Mouse (Mus musculus) lung, embryonic 14.5 days (tissue): ENCODE data around the gene Cyp2u1. TPM values are rescaled to one million over a fixed set of nuclear protein-coding genes. Genes with fewer than 3 reads are reported as not detected.

ENCODE experiments used
- ATAC-seq: fragments of 200-750 bp; cut with Nextera tagmentation; 2 replicates; pipeline ENCODE4 v1.8.0; 2017; ENCODE audit warnings: mild to moderate bottlenecking, moderate TSS enrichment, moderate library complexity; ENCODE audit not compliant: insufficient read depth
- DNase-seq: peaks from one replicate; pipeline ENCODE4 v3.0.0-alpha.2; 2015
- H3K27ac ChIP-seq: fragments of 300-500 bp; sonication (generic); 2 replicates; pipeline ENCODE4 v1.5.1; 2014; ENCODE audit warnings: low read depth, mild to moderate bottlenecking, moderate library complexity
- H3K27me3 ChIP-seq: fragments of 300-500 bp; sonication (generic); 2 replicates; pipeline ENCODE4 v1.6.1; 2014; ENCODE audit warnings: low read length, control low read depth; ENCODE audit not compliant: insufficient read depth
- H3K36me3 ChIP-seq: fragments of 300-500 bp; sonication (generic); 2 replicates; pipeline ENCODE4 v1.6.1; 2014; ENCODE audit warnings: control low read depth; ENCODE audit not compliant: insufficient read depth
- H3K4me1 ChIP-seq: fragments of 300-500 bp; sonication (generic); 2 replicates; pipeline ENCODE4 v1.6.1; 2014; ENCODE audit warnings: antibody characterized with exemption, control low read depth; ENCODE audit not compliant: insufficient read depth
- H3K4me2 ChIP-seq: fragments of 300-500 bp; sonication (generic); 2 replicates; pipeline ENCODE4 v1.6.1; 2014; ENCODE audit warnings: mild to moderate bottlenecking
- H3K4me3 ChIP-seq: fragments of 300-500 bp; sonication (generic); 2 replicates; pipeline ENCODE4 v1.5.1; 2014; ENCODE audit warnings: low read depth, low read length
- H3K9ac ChIP-seq: fragments of 300-500 bp; sonication (generic); 2 replicates; pipeline ENCODE4 v1.6.1; 2014
- H3K9me3 ChIP-seq: fragments of 300-500 bp; sonication (generic); 2 replicates; pipeline ENCODE4 v1.6.1; 2016; ENCODE audit warnings: low read depth, low read length, control low read depth
- CTCF ChIP-seq: IDR thresholded peaks from 2 replicates; pipeline ENCODE4 v1.5.1; 2016; ENCODE audit warnings: antibody characterized with exemption, low read depth
- WGBS: fragments of 180-500 bp; shearing (Covaris S2); extraction: QIAGEN DNeasy Blood & Tissue Kit; methylation state at CpG from one replicate; pipeline ENCODE4 v1.1.7; 2014; 5-methylcytosine and 5-hydroxymethylcytosine counted together
- polyA plus RNA-seq: library from polyadenylated mRNA; unstranded; fragments of >200 nt; fragmentation: Nextera tagmentation; extraction: Ambion mirVana; gene quantifications from 2 replicates; pipeline ENCODE4 v1.2.1, GENCODE M21; 2014

Gene Cyp2u1
- polyA plus RNA-seq, 1 experiment from 2014 or later, result 1.9 TPM

DNA sequence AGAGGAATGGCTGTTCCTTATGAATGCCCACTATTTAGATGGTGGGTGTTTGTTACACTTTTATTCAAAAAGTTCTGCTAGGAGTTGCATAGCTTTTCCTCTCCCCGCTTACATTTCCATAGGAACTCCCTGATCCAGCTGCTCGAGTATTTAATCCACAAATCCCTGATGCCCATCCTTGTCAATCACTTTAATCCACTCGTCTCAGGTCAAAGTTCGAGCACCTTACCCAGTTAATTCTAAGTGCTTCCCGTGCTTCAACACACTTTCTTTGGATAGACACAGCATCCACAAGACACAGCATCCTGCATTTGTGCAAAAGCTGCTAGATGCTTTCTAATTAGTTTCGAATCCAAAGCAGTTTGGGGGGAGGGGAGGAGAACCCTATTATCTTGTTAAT is 32.6 kb downstream of the Cyp2u1 start:
- ATAC-seq, result no peak
- TF ChIP-seq CTCF, result no peak
- Histone ChIP-seq H3K27me3 (no peaks in the 10 kb centered on the region), H3K4me3 (peak overlapping the region; percentile 69), H3K36me3 (peaks cover 4% of the 10 kb centered on the region; the same call in 1 of the 2 replicates), H3K9me3 (no peaks in the 10 kb centered on the region), H3K4me1 (peaks cover 2% of the 10 kb centered on the region), H3K27ac (no peak overlapping the region), H3K4me2 (peak overlapping the region; percentile 85), H3K9ac (peak overlapping the region; percentile 63; the same call in 1 of the 2 replicates)
- no peak for DNase-seq
- 52% methylated on average over 6 of the region's 6 CpGs for WGBS

DNA sequence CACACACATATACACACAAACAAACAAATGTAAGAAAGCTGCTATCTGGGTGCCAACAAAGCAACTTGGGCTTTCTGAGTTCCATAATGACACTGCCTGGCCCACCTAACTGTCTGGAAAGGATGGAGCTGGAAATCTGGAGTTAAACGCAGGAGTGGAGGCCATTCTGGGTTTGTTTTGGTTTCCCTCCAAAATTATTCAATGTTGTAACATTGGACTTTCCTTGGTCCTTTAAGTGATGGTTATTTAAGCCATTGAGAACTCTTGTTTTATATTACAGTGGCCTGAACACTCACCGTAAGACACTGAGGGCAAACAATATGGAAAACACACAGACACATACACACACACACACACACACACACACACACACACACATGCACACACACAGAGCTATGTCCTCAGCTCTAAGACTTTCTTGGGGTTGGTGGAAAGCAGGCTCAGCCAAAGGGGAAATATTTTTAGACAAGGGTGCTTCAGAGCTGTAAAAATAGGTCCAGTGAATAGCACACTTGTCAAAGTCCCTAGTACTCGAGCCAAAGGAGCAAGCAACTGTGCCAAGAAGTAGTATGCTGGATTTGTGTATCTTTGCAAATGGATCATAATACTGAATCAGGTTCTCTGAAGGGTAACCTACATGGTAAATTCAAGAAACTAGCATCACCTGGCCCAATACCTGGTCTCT is 36.5 kb downstream of the Cyp2u1 start:
- H3K27ac ChIP-seq, result no peak overlapping the region
- no peak for ATAC-seq
- H3K4me2 ChIP-seq, result no peak overlapping the region
- no peaks in the 10 kb centered on the region; the same call in 1 of the 2 replicates for H3K9me3 ChIP-seq
- H3K27me3 ChIP-seq, result no peaks in the 10 kb centered on the region
- H3K36me3 ChIP-seq, result peaks cover 8% of the 10 kb centered on the region
- no peak overlapping the region for H3K9ac ChIP-seq
- H3K4me1 ChIP-seq, result peaks cover 2% of the 10 kb centered on the region
- 61% methylated on average over 3 of the region's 3 CpGs for WGBS
- no peak overlapping the region for H3K4me3 ChIP-seq
- TF ChIP-seq CTCF, result no peak
- DNase-seq, result peak; percentile 21

DNA sequence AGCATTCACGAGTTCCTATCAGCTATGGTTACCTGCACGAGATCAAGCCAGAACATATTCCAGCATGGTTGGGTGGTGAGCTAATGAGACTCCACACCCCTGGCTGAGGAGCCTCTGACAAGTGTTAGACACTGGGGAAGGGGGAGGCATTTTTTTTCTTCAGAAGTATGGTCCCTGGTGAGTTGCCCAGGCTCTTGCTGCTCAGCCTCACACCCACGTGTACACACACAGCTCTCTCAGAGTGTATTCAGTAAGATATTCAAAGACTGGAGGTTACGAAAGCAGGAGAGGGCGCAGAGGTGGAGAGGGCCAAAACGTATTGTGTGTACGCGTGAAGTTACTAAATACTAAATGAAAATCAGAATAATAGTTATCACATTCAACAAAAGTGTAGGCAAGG is 37.5 kb downstream of the Cyp2u1 start:
- 74% methylated on average over 8 of the region's 8 CpGs for WGBS
- no peak for ATAC-seq
- no peaks in the 10 kb centered on the region; the same call in 1 of the 2 replicates for H3K9me3 ChIP-seq
- peaks cover 11% of the 10 kb centered on the region for H3K36me3 ChIP-seq
- DNase-seq, result no peak
- H3K27ac ChIP-seq, result no peak overlapping the region
- H3K27me3 ChIP-seq, result no peaks in the 10 kb centered on the region
- no peak overlapping the region for H3K9ac ChIP-seq
- H3K4me1 ChIP-seq, result no peaks in the 10 kb centered on the region; the same call in 1 of the 2 replicates
- no peak for TF ChIP-seq CTCF
- H3K4me2 ChIP-seq, result no peak overlapping the region
- no peak overlapping the region for H3K4me3 ChIP-seq

DNA sequence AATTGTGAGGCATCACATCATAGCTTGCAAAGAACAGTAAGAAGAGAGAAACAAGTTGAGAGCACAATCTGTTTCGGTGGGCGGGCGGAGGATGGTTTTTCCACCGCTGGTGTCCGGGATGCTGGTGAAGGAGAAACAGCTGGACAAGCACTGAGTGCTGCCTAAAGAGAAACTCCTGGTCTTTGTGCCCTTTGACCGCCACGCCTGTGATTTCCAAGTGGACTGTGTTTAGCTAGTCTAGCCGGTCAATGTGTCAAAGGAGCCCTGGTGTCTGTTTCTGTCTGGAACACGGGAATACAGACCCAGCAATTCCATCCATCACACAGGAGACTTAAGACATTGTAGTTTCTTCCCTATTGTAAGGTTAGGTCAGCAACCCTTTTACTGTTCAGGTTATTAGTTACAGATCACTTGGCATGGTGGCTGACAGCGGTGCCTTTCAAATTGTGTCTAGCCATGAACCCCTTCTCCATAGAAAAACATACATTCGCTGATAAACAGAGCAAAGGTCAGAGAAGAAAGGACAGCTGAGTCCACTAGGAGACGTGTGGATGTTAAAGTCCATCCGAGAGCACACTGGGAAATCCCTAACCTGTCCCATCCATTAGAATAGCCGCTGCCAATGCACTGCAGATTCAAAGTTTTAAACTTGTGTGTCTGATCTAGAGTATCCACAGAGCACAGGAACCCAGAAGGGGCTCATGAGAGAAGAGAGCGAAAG is 39.1 kb downstream of the Cyp2u1 start:
- Histone ChIP-seq H3K4me2 (no peak overlapping the region), H3K27me3 (no peaks in the 10 kb centered on the region), H3K36me3 (peaks cover 11% of the 10 kb centered on the region), H3K4me1 (no peaks in the 10 kb centered on the region; the same call in 1 of the 2 replicates), H3K27ac (no peak overlapping the region), H3K9me3 (no peaks in the 10 kb centered on the region; the same call in 1 of the 2 replicates), H3K4me3 (no peak overlapping the region), H3K9ac (no peak overlapping the region)
- TF ChIP-seq CTCF, result no peak
- ATAC-seq, result peak; percentile 55; the same call in 1 of the 2 replicates
- peak; percentile 68 for DNase-seq
- 40% methylated on average over 15 of the region's 15 CpGs for WGBS

DNA sequence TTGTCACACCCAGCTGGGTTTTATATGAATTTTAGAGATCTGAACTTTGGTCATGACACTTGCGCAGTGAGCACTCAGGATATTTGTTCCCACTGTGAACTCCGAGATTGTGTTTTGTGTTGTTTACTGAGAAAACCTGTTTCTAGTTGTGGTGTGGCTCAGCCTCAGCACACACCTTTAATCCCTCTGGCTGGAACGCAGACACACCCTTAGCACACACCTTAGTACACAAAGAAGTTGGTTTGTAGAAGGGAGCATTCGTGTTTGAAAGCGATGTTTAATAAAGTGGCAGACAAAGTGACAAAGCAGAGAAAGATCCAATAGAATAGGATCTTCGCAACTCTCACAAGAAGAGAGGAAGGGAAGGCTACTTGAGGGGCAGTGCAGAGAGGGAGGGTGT is 42.6 kb downstream of the Cyp2u1 start:
- DNase-seq (no peak), ATAC-seq (no peak)
- no peak for TF ChIP-seq CTCF
- Histone ChIP-seq H3K27me3 (no peaks in the 10 kb centered on the region), H3K4me2 (no peak overlapping the region), H3K9me3 (no peaks in the 10 kb centered on the region; the same call in 1 of the 2 replicates), H3K4me1 (no peaks in the 10 kb centered on the region), H3K36me3 (peaks cover 8% of the 10 kb centered on the region; the same call in 1 of the 2 replicates), H3K4me3 (no peak overlapping the region), H3K27ac (no peak overlapping the region), H3K9ac (no peak overlapping the region)
- WGBS, result 93% methylated on average over 6 of the region's 6 CpGs

DNA sequence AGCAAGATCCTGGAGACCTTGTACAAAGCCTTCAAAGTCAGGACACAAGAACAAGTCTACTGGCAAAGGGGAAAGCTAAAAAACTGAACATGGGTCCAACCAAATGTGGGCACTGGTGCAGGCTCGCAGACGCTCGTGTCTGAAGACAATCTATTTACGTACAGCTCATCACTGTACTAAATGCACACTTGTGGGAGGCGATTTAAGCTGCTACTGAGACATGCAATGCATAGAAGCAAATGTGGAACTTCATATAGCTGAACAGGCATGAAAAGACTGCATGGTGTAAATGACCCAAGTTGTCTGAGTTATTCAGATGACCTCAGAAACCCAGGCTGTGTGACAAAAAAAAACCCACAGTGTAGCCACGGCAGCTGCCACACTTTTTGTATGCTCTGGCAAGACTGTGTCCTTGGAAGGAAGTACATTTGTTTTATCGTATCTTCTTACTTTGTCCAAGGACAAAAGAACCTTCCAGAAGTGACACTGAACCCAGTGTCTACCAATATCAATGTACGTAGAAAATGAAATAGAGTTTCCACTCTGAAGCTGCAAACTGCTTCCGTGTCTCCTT is 43.5 kb downstream of the Cyp2u1 start:
- Histone ChIP-seq H3K36me3 (peaks cover 8% of the 10 kb centered on the region; the same call in 1 of the 2 replicates), H3K27ac (no peak overlapping the region), H3K9ac (no peak overlapping the region), H3K9me3 (no peaks in the 10 kb centered on the region; the same call in 1 of the 2 replicates), H3K4me2 (no peak overlapping the region), H3K4me1 (no peaks in the 10 kb centered on the region), H3K4me3 (no peak overlapping the region), H3K27me3 (no peaks in the 10 kb centered on the region)
- no peak for ATAC-seq
- WGBS, result 79% methylated on average over 9 of the region's 9 CpGs
- no peak for DNase-seq
- no peak for TF ChIP-seq CTCF

DNA sequence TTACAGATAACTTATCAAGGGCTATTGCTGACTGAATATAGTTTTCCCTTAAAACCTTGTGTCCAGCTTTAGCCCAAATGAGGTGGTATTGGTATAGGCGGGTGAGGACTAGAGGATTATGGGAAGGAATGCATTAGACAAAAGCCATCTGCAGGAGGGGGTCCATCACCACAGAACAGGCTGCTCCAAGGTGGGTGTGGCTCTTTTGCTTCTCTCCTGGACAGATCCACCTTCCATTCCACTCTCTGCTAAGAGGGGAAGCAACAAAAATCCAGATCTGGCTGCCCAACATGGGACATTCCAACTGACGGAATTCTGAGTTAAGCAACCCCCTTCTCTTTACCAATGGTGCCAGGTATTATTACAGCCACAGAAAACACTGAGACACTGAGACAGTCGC is 44.1 kb downstream of the Cyp2u1 start:
- TF ChIP-seq CTCF, result no peak
- Histone ChIP-seq H3K36me3 (peaks cover 9% of the 10 kb centered on the region; the same call in 1 of the 2 replicates), H3K9ac (no peak overlapping the region), H3K4me2 (no peak overlapping the region), H3K4me3 (no peak overlapping the region), H3K4me1 (no peaks in the 10 kb centered on the region), H3K27me3 (no peaks in the 10 kb centered on the region), H3K27ac (no peak overlapping the region), H3K9me3 (peaks cover under 1% of the 10 kb centered on the region; the same call in 1 of the 2 replicates)
- DNase-seq (no peak), ATAC-seq (no peak)
- WGBS, result 87% methylated on average over 3 of the region's 3 CpGs
